Mouse (Mus musculus): ENCODE data around the gene Sptbn1.

The Sptbn1 gene

DNA sequence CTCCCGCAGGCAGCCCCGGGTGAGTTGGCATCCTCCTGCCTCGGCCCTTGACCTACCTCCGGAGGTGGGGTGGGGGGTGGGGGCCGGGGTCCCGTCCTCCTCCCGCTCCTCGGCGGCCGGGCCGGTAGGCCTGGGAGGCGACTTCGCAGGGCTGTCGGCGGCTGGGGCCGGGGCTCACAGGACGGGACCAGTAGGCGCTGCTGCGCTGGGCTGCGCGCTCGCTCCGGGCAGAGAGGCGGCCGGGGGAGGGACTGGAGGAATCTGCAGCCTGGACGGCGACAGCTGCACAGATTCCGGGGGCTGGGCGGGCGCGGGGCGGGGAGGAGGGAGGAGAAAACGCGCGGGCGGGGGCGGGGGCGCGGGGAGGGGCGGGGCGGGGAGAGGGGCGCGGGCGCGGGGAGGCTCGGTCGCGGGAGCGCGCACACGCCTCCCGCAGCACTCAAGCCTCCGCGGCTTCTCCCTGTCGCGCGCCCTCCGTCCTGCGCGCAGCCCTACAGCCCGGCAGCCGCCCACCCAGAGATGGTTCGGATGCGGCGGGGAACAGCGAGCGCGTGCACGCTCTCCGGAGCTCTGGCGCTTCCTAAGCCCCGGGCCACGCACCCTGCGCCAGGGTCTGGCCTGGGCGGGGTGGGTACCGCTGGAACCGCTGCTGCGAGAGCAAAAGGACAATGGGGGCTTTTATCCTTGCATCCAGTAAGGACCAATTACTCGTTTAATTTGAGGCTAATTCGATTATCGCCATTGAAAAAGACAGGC is at the start of gene Sptbn1:
Gene Sptbn1 (minus strand): TSS at position 284 of the 756 bp plus-strand sequence.
- DNase-seq (ENCODE audit: low read depth, low spot score) = peak; percentile 96

DNA sequence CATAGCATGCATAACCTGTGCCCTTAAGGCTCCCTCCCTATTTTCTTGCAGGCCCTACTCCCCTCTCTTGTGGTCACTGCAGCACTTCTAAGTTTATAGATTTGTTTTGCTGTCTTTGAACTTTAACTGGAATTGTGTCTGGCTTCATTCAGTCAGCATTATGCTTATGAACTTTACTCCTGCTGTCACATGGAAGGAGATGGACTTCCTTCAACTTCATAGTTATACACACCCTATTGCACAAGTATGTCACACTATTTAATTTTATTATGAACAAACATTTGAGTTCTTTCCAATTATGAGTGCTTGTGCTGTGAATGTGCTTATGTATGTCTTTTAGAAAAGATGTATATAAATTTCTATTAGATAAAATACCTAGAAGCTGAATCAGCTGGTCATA is 26.3 kb upstream of the Sptbn1 start:
- no peak for DNase-seq (ENCODE audit: low read depth, low spot score)

DNA sequence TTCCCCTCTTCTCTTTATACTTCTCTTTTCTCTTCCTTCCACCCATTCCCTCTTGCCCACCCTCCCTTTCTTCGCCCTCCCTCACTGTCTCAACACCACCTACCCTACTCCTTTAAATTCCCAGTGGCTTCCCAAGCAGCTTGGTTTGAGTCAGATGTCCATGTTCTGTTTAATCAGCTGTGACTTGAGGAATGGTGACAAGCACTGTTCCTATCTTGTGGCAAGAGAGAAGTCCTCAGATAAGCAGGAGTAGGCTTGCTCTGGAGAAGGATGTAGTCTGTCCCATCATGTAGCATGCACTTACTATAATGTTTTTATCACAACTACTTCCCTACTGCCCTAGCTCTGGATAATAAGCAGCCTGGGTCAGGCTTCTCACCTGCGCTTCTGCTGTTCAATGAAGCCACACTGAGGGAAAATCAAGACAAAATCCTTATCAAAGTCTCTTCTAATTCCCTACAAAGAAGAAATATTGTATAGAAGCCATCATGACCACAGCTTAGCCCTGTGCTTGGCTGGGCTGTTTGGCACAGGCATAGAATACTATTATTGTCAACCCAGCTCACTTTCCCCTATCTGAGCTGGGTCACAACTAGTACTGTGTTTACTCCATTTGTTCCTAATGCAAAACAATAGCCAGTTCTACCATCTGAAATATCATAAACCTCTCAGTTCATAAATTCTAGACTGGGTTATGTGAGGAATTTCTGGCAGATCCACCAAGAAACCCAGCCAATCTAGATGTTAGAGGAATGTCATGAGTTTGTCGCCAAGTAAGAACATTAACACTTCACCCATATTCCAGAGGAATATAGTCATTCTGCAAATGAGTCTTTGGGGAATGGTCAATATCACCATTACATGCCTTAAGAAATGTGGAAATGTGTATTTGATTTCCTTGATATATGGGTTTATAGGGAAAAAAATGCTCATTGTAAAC is 24.5 kb upstream of the Sptbn1 start:
- DNase-seq (ENCODE audit: low read depth, low spot score) = no peak

DNA sequence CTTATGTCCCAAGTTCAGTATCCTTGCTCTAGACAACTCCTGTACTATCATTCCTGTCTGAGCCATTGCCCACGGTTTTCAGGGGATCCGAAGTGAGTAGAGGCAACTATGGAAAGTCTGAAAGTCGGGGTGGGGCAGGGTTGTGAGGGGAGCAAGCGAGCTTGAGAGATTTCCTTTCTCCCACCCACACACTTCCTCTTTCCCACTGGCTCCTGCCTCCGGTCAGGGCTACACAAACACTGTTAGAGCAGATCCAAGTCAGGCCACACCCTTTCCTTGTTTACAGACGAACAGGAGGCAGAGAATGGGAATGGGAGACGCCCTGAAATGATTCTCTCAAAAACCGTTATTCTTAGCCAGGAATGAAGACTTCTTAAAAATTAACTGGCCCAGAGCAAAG is 23.2 kb upstream of the Sptbn1 start:
- DNase-seq (ENCODE audit: low read depth, low spot score) = peak; percentile 62

DNA sequence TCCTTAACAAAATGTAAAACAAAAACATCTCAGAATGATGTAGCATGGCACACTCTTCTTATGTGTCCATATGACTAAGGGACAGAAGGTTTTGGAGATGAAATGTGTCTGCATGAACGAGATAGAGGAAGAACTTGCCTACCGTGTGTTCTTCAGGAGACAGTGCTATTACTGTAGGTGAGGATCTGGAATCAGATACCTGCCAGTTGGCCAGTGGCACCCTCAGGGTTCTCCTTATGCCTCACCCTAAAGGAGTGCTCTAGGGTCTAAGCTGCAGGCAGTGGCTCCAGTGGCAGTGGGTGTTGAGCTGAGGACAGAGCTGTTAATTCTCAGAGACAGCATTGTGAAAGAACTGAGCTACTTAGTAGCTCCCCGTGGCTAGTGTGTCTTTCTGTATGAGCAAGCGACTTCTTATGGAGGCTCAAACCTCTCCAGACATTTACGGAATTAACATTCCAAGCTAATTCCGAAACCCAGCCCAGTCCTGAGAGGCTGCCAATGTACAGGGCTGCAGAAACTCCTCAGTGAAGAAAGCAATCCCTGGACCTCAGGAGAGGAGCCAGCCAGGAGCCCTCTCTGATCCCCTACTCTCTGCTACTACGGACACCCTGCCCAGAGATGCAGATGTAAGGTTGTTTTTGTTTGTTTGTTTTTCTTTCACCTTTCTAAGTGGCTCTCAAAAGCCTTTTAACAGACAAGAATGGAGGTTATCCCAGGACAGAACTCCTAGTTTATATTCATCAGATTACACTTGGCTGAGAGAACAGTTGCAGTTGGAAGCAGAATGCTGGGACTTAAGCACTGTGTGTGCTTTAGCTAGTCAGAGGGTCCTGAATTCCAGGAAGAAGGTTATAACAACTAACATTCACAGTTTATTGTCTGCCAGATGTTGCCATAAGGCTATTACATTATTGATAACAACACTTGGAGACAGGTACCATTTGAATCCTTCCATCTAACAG is 21.8 kb upstream of the Sptbn1 start:
- peak; percentile 20 for DNase-seq (ENCODE audit: low read depth, low spot score)

DNA sequence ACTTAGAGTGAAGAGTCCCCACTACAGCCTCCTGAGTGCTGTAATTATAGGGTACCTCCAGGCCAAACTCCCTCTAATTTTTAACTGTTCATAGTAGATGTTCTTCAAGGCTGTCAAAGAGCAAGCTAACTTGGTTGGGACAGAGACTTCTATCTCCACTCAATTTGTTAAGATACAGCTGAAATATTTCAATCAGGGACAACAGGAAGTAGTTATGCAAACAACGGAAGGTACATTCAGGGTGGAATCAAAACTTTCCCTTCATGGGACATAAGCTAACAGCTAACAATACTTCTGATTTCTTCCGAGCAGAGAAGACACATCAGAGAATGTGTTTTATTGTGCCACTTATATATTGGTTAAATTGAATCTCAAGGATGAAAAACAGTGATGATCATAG is 20.1 kb upstream of the Sptbn1 start:
- DNase-seq (ENCODE audit: low read depth, low spot score) = no peak

DNA sequence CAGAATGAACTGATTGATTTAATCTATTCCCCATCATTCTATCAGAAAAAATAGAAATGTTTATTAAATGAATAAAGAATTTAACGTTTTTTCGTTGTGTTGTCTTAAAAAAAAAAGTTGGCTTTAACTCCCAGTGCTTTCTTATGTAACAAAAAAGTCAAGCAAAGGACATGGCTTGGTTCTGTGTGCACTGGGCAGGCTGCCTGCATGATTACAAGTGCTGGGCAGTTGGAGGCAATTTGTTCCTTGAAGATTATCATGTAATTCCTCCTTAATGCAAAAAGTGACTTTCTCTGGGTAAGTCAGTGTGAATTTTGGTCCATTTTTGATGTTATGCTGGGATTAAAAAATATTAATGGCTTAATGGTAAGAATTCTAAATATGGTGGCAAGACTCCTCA is 15.7 kb upstream of the Sptbn1 start:
- no peak for DNase-seq (ENCODE audit: low read depth, low spot score)

DNA sequence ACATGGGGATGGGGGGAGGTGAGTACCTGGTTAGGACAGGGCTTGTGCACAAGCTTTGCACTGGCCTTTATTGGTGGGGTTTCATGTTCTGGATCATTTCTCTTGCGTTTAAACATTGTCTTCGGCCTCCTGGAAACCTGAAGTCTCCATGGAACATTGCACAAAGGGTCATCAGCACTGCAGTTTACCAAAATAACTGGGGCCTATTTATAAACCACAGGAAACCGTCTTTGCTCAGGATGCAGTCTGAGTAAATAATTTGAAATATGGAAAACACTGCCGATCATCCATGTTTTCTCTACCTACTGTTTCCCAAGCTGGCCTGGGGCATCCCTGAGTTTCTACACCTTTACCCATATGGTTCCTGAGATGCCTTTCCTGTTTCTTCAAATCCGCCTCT is 13.1 kb upstream of the Sptbn1 start:
- DNase-seq (ENCODE audit: low read depth, low spot score) = no peak

DNA sequence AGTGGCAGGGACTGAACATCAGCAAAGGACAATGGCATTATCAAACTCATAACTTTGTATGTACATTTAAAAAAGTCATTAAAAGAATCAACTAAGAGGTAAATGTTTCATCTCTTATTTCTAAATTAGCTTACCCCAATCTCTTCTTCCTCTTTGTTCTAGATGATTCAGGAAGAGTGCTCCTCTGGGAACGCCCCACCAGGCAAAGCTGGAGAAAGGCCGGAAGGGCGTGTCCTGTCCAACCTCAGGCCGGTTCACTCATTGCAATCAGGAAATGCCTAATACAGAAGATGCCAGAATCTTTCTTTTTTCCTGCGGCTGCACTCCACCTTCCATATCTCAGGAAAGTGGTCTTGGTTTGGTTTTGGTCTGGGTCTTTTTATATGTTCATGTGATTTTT is 11.3 kb upstream of the Sptbn1 start:
- peak; percentile 53 for DNase-seq (ENCODE audit: low read depth, low spot score)

DNA sequence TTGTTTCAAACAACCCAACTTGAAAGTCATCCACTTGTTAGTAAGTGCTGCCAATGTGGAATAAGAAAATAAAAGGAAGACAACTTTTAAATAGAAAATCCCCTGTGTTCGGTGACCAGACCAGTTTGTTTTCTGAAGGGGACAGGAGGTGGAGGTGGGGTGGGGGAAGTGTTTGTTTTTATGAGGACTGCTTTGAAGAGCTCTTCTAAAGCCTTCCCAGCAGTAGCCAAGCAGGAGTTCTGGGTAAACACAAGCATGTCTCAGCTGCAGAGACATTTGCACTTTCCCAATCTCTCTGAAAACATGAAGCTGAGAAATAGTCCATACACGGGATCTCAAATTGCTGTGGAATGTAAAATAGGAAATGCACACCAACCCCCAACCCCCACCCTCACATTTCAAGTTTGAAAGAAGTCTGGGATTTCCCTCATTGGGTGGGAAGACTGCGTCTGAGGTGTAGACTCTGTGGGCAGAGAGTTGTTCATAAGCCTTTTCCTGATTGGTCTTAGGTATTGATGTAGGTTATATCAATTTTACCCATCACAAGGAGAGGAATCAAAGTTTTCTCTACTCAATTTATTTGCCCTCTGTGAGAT is 7.6 kb upstream of the Sptbn1 start:
- no peak for DNase-seq (ENCODE audit: low read depth, low spot score)

DNA sequence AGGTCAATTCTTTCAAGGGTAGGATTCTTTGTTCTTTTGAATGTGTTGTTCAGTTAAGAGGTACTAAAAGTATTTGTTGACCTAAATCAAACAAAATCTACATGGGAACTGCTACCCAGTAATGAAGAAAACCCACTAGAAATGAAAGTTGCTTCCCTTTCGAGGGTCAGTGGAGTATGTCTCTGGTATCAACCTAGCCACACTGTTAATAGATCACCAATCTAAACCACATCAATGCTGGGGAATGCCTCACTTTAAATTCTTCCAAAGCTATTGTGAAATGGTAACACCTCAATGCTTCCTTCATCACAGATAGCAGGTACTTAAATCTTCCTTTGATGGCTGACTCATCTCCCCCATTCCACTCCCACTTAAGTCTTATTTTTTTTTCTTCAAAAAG is 1.5 kb upstream of the Sptbn1 start:
- no peak for DNase-seq (ENCODE audit: low read depth, low spot score)

DNA sequence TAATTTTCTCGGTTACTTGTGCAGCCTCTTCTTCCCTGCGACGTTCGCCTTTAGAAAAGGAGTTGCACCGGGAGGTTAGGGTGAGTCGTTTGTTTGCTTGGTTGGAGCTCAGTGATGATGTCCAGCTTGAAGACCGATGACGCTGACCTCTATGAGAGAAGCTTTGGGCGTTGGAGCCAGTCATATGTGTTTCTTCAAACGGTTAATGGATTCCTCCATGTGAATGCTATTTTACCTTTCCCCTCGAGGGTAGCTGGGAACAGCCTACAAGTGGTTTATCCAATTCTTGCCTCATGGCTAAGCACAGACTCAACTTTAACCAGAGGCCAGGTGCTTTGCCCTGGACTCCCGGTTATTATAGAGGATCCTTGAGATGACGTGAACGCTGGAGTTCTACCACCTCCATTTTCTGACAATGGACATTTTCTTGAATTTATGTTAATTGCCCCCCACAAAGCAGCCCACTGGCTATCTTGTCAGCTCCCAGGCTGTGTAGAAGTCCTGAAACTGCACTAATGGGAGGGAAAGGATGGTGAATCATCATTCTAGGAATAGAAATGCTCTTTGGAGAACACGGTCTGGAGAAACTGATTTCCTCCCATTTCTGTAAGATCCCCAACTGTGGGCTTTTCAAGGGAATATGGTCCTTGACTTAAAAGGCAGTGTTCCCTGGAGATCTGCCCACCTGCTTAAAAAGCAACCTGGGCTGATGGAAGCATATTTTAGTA is 837 bp upstream of the Sptbn1 start:
- no peak for DNase-seq (ENCODE audit: low read depth, low spot score)

DNA sequence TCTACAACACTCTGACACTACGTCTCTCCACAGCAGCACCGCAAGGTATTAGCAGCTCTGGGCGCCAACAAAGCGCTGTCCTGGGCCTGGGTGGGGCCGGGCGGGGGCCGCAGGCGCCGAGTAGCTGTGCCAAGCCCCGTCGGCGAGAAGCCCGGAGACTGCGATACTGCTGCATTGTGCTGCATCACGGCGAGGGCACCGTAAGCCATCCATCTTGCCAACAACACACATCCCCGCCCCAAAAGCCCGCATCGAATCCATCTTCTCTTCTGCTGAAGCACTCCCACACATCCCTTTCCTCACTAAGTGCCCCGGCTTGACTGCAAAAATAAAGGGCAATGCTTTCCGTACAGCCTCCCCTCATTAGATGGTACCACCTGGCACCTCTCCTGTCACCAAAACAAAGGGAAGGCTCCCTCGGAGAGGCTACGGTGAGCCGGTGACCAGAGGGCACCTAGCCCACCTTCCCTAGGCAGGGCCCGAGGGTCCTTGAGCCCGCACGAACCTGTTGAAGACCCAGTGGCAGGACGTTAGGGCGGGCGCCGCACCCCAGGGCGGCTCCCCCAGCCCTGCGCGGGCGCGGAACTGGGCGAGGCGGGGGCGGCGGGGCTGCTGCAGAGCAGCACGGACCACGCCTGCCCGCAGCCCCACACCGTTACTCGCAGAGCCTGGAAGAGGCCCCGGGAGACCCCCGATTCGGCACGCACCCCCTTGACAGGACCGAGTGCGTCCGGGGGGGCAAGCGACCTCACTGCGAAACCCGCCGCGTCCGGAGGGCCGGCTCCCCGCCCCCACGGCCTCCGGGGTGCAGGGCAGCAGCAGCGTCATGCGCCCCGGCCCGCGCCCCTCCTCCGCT is 711 bp downstream of the Sptbn1 start:
- peak; percentile 69 for DNase-seq (ENCODE audit: low read depth, low spot score)

DNA sequence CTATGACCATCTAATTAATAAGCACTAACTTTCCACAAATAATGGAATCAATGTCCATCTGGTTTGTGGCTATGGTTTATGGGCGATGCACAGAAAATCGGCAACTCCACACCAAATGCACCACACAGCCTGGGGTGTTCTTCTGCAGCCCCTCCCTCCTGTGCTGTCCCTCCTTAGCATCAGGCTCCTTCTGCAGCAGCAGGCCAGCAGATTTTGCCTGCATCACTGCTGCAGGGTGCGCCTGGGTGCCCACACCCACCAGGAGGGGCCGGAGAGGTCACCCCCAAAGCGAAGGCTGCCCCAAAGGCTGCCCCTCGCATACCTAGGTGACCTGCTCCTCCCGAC is 1.3 kb downstream of the Sptbn1 start:
- no peak for DNase-seq (ENCODE audit: low read depth, low spot score)

DNA sequence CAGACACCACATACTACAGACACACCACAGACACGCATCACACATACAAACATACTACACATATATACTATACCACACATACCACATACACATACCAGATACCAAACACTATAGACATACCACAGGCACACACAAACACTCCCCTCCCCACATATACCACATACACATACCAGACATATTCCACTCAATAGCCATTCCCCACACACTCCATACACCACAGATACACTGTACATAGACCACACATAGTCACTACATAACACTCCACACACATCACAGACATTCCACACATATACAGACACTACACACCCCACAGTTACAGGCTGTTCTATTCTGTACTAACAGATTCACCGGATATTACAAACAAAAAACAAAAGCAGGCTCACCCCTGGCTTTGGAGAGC is 2.3 kb downstream of the Sptbn1 start:
- no peak for DNase-seq (ENCODE audit: low read depth, low spot score)

DNA sequence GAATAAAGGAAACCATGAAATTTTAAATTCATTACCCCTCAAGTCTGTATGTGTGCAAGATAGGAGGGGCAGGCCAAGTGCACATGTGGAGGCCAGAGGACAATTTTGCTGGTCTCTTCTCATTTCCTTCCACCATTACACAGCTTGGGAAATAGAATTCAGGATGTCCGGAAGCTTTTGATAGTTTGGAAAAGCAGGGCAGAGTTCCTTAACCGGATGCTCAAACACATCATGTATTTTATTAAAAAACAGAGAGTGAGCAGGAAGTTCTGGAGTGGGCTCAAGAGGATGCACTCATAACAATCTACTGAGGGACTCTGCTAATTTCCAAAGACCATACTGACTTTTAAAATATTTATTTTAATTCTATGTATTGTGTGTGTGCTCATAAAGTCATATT is 4.3 kb downstream of the Sptbn1 start:
- no peak for DNase-seq (ENCODE audit: low read depth, low spot score)

DNA sequence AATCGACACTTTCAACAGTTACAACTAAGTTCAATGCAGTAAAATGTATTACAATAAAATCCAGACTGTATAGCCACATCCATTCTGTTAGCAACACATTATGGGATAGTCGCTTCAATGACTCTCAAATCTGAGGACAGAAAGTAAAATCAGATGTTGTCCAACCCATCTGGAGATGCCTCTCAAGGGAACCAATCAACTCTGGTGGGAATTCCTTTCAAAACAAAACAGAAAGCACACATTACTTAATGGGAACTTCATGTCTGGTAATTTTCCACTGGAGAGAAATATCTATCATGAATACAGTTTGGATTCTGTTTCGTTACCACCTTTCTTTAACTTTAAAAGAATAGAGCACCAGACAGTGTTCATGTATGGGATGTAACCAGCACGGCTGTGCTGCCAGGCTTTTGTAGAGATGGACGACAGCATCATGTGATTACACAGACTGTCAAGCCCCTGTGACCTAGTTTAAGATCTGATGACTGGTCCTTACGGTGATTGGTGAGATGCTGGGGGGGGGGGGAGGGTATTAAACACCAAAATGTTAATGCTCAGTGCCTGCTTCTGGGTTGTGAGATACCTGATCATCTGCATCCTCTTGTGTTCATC is 9.1 kb downstream of the Sptbn1 start:
- no peak for DNase-seq (ENCODE audit: low read depth, low spot score)

DNA sequence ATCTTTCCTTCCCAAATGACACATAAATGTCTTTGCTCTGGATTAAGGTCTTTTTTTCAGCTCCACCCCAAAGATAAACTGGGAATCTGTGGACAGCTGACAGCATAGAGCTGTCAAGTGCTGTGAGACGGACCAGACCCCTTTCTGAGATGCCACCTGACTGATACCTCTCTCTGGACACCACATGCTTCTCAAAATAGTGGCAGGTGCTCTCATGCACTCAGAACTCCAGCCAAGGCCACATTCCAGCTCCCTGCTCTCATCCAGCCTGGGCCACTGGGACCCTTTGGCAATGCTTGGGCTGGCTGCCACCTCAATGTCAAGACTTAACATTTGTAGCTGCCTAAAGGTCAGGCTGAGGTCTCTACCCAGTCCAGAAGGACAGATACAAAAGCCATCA is 10.2 kb downstream of the Sptbn1 start:
- DNase-seq (ENCODE audit: low read depth, low spot score) = no peak

DNA sequence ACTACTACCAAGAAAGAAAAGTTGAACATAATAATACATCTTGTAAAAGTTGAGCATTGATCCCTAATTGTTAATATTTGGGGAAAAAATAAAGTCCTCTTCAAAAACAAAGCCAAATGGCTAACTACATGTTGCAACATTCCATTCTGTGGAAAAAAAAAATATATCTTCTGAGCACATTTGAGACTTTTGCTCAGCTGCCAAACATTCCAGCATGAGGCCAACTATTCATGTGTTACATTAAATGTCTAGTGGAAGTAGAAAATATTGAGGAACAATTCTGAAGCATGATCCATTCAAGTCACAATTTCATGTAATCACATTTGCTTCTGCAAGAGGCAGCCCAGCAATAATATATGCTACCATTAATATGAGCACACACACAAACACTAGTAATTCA is 10.9 kb downstream of the Sptbn1 start:
- no peak for DNase-seq (ENCODE audit: low read depth, low spot score)

All from ZHBTc4 (cell line).